Mouse (Mus musculus): ENCODE data around the gene Klk1.

GRCm38 (mm10) chr7:44272546-44272945, 47.4 kb downstream of the Klk1 start:
- TF ChIP-seq CTCF (IDR thresholded peaks at IDR 0.05; ENCODE audit: low read depth), result no peak
- TF ChIP-seq EP300 (optimal IDR thresholded peaks at IDR 0.05), result no peak
